Mouse (Mus musculus): ENCODE measurements at regions not wholly inside any gene's neighbourhood (a gene's known extent, or its start where the extent isn't known, plus 50 kb on each side); places are given as distances from the start of the nearest gene placed in this dataset.

DNA sequence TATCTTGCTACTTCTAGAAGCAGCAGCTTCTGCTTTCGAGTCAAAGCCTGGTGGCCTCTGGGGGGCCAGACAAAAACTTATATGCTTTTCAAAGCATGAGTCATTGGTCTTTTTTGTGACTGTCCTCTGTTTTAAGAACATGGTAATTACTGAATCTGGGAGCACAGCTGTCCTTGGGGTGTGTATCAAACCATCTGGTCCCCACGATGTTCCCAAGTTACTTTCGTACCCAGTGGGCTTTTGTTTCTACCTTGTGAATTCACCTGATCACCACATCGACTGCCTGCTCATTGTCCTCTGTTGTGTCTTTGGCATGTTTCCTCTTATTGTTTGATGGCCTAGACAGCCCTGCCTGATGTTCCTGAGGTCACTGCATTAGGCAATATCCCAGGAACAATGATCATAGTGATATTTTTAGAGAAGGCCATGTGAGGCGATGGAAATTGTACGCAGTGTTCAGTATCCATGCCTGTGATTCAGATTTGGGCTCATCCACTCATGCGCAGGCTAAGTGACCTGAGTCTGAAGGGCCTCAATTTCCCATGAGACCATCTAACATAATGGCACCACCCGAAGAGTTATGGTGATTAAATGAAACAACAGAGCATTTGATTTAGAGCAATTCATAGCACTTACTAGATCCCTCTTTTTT, 275.1 kb upstream of the Gm21798 start:
- Histone ChIP-seq H3K36me3 (ENCODE audit: control insufficient read depth, insufficient read depth, low read length) (no peaks in the 10 kb centered on the region), H3K27me3 (ENCODE audit: control insufficient read depth, insufficient read depth, low read length) (no peaks in the 10 kb centered on the region), H3K4me1 (ENCODE audit: control insufficient read depth, insufficient read depth, insufficient read length, low read length) (no peaks in the 10 kb centered on the region), H3K4me3 (ENCODE audit: low read depth, low read length) (no peak overlapping the region), H3K27ac (ENCODE audit: insufficient read depth, low read depth, low read length) (no peak overlapping the region)
- TF ChIP-seq POLR2A (IDR thresholded peaks at IDR 0.05; ENCODE audit: low read depth, low read length) (no peak), CTCF (IDR thresholded peaks at IDR 0.05; ENCODE audit: extremely low read depth, insufficient read length, insufficient replicate concordance, low read depth, low read length) (no peak)
- 79% methylated on average over 8 of the region's 8 CpGs for WGBS

DNA sequence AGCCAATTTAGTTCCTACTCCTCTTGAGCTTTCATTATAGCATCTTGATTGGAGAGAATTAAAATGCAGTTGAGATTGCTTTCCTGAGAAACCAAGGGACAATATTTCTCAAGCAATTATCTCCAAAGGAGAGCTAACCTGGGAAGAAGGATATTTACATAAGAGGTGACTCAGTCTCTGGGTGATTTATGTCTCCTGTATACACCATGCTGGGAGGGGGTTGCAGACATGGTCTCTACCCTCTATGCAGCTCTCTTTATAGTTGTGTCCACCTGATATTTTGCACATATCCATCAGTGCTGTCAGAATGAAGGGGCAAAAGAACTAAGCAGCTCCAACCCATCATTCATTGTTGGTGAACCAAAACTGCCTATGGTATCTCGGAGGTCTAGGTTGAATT, 274.6 kb upstream of the Gm21798 start:
- no peaks in the 10 kb centered on the region for H3K27me3 ChIP-seq (ENCODE audit: control insufficient read depth, insufficient read depth, low read length)
- TF ChIP-seq CTCF (IDR thresholded peaks at IDR 0.05; ENCODE audit: extremely low read depth, insufficient read length, insufficient replicate concordance, low read depth, low read length), result no peak
- no peak for TF ChIP-seq POLR2A (IDR thresholded peaks at IDR 0.05; ENCODE audit: low read depth, low read length)
- no peaks in the 10 kb centered on the region for H3K4me1 ChIP-seq (ENCODE audit: control insufficient read depth, insufficient read depth, insufficient read length, low read length)
- no peaks in the 10 kb centered on the region for H3K36me3 ChIP-seq (ENCODE audit: control insufficient read depth, insufficient read depth, low read length)
- WGBS, result 81% methylated on average over 1 of the region's 1 CpGs
- no peak overlapping the region for H3K27ac ChIP-seq (ENCODE audit: insufficient read depth, low read depth, low read length)
- H3K4me3 ChIP-seq (ENCODE audit: low read depth, low read length), result no peak overlapping the region

DNA sequence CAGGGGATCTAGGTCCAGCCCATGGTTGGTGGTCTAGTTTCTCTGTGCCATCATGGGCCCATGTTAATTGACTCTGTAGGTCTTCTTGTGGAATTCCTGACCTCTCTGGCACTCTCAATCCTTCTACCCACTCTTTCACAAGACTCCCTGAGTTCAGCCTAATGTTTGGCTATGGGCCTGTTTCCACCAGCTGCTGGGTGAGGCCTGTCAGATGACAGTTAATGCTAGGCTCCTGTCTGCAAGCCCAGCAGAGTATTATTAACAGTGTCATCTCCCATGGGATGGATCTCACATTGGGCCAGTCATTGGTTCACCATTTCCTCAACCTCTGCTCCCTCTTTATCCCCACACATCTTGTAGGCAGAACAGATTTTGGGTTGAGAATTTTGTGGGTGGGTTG, 271.5 kb upstream of the Gm21798 start:
- Histone ChIP-seq H3K4me1 (ENCODE audit: control insufficient read depth, insufficient read depth, insufficient read length, low read length) (no peaks in the 10 kb centered on the region), H3K36me3 (ENCODE audit: control insufficient read depth, insufficient read depth, low read length) (no peaks in the 10 kb centered on the region), H3K27ac (ENCODE audit: insufficient read depth, low read depth, low read length) (no peak overlapping the region), H3K4me3 (ENCODE audit: low read depth, low read length) (no peak overlapping the region), H3K27me3 (ENCODE audit: control insufficient read depth, insufficient read depth, low read length) (no peaks in the 10 kb centered on the region)
- no peak for TF ChIP-seq CTCF (IDR thresholded peaks at IDR 0.05; ENCODE audit: extremely low read depth, insufficient read length, insufficient replicate concordance, low read depth, low read length)
- TF ChIP-seq POLR2A (IDR thresholded peaks at IDR 0.05; ENCODE audit: low read depth, low read length), result no peak

DNA sequence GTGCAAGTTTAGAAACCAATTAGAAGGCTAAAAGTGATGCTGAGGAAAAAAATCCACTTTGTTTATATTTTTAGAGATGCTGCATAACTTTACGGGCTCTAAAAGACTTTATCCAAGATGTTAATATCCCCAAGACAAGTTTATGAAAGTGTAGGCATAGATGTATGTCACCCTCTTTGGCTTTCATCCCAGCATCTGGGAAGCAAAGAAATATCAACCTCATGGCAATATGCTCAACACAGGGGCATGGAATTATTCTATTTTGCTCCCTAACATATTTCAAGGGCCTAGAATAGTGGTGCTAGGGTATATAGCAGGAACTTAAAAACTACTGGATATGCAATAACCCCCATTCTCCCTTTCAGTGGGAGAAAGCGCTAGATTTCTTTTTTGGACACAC, 260.0 kb upstream of the Gm21798 start:
- H3K4me1 ChIP-seq (ENCODE audit: control insufficient read depth, insufficient read depth, insufficient read length, low read length), result no peaks in the 10 kb centered on the region
- no peaks in the 10 kb centered on the region for H3K36me3 ChIP-seq (ENCODE audit: control insufficient read depth, insufficient read depth, low read length)
- no peaks in the 10 kb centered on the region for H3K27me3 ChIP-seq (ENCODE audit: control insufficient read depth, insufficient read depth, low read length)
- no peak overlapping the region for H3K4me3 ChIP-seq (ENCODE audit: low read depth, low read length)
- no peak overlapping the region for H3K27ac ChIP-seq (ENCODE audit: insufficient read depth, low read depth, low read length)
- no peak for TF ChIP-seq CTCF (IDR thresholded peaks at IDR 0.05; ENCODE audit: extremely low read depth, insufficient read length, insufficient replicate concordance, low read depth, low read length)
- TF ChIP-seq POLR2A (IDR thresholded peaks at IDR 0.05; ENCODE audit: low read depth, low read length), result no peak
- WGBS, result 82% methylated on average over 2 of the region's 2 CpGs

DNA sequence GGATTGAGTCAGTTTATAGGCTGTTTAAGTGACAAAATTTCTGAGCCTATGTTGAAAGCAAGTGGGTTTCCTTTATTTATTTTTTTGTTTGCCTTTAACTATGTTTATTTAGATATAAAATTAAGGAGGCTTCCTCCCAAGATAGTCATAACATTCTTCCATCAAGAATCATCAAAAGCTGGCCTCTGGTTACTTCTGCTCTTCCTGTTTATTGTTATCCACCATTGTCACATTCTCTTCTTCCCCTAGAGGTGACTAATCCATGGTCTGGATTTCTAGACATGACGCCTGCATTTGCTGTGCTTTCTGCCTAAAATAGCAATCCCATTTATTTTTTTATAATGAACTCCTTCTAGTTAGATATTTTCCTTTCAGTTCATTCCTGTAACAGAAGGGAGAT, 259.3 kb upstream of the Gm21798 start:
- H3K4me1 ChIP-seq (ENCODE audit: control insufficient read depth, insufficient read depth, insufficient read length, low read length), result no peaks in the 10 kb centered on the region
- WGBS, result 62% methylated on average over 1 of the region's 1 CpGs
- no peaks in the 10 kb centered on the region for H3K27me3 ChIP-seq (ENCODE audit: control insufficient read depth, insufficient read depth, low read length)
- no peak overlapping the region for H3K4me3 ChIP-seq (ENCODE audit: low read depth, low read length)
- H3K27ac ChIP-seq (ENCODE audit: insufficient read depth, low read depth, low read length), result no peak overlapping the region
- TF ChIP-seq POLR2A (IDR thresholded peaks at IDR 0.05; ENCODE audit: low read depth, low read length), result no peak
- TF ChIP-seq CTCF (IDR thresholded peaks at IDR 0.05; ENCODE audit: extremely low read depth, insufficient read length, insufficient replicate concordance, low read depth, low read length), result no peak
- H3K36me3 ChIP-seq (ENCODE audit: control insufficient read depth, insufficient read depth, low read length), result no peaks in the 10 kb centered on the region

DNA sequence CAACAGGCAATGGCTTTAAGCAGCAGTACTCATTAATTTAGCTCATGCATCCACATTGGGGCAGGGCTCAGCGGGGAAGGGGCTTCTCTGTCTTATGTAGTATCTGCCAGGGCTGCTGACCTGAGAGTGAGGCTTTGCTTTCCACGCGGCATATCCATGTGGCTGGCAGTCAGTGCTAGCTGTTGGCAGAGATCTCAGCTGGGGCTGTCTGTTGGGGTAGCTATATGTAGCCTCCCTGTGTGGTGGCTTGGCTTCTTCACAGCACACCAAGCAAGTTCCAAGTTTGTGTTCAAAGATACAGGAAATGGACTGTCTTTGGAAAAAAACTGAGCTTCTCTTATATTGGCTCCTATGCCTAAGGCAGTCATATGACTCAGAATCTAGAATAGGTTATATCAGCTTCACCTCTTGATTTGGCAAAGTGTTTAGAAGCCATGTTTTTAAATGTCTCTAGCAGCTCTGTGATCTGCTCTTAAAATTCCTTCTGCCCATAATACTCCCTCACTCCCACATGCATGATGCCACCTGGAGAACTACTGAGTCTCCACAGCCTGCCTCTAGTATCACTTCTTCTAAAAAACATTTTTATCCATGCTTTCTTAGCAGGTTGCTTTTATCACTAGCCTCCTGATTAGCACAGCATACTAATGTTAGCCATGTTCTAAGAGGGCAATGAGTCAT, 254.9 kb upstream of the Gm21798 start:
- WGBS, result 76% methylated on average over 3 of the region's 3 CpGs
- TF ChIP-seq POLR2A (IDR thresholded peaks at IDR 0.05; ENCODE audit: low read depth, low read length), result no peak
- no peak for TF ChIP-seq CTCF (IDR thresholded peaks at IDR 0.05; ENCODE audit: extremely low read depth, insufficient read length, insufficient replicate concordance, low read depth, low read length)
- Histone ChIP-seq H3K27ac (ENCODE audit: insufficient read depth, low read depth, low read length) (no peak overlapping the region), H3K4me1 (ENCODE audit: control insufficient read depth, insufficient read depth, insufficient read length, low read length) (no peaks in the 10 kb centered on the region), H3K36me3 (ENCODE audit: control insufficient read depth, insufficient read depth, low read length) (no peaks in the 10 kb centered on the region), H3K27me3 (ENCODE audit: control insufficient read depth, insufficient read depth, low read length) (no peaks in the 10 kb centered on the region), H3K4me3 (ENCODE audit: low read depth, low read length) (no peak overlapping the region)

DNA sequence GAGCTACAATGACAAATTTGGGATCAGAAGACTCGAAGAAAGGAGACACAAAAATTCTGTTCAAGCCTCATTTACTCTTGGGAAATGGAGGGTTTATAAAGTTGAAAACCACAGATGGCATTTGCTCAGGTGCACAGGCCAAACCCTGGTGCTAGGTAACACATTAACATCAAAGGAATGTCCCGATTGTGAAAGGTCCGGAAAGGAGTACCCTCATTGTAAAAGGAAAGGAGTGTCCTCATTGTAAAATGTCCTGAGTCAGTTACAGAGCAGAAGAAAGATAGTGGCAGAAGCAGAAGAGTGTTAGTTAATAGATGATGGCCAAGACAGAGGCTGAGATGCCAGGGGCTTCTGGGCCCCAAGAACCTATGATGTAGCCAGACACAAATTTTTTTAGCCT, 252.8 kb upstream of the Gm21798 start:
- Histone ChIP-seq H3K4me1 (ENCODE audit: control insufficient read depth, insufficient read depth, insufficient read length, low read length) (no peaks in the 10 kb centered on the region), H3K27ac (ENCODE audit: insufficient read depth, low read depth, low read length) (no peak overlapping the region), H3K27me3 (ENCODE audit: control insufficient read depth, insufficient read depth, low read length) (no peaks in the 10 kb centered on the region), H3K36me3 (ENCODE audit: control insufficient read depth, insufficient read depth, low read length) (no peaks in the 10 kb centered on the region), H3K4me3 (ENCODE audit: low read depth, low read length) (no peak overlapping the region)
- no peak for TF ChIP-seq POLR2A (IDR thresholded peaks at IDR 0.05; ENCODE audit: low read depth, low read length)
- no peak for TF ChIP-seq CTCF (IDR thresholded peaks at IDR 0.05; ENCODE audit: extremely low read depth, insufficient read length, insufficient replicate concordance, low read depth, low read length)
- WGBS, result 36% methylated on average over 3 of the region's 3 CpGs
